Mouse (Mus musculus) embryonic facial prominence, embryonic 11.5 days (tissue): ENCODE data around the gene Bach2. TPM values are rescaled to one million over a fixed set of nuclear protein-coding genes. Genes with fewer than 3 reads are reported as not detected.

Experiments
- ATAC-seq: fragments of 200-750 bp; cut with Nextera tagmentation; replicated peaks from 2 replicates; pipeline ENCODE4 v1.8.0; 2017; ENCODE audit warnings: low read depth; ENCODE audit not compliant: insufficient number of reproducible peaks, low FRiP score, low TSS enrichment
- DNase-seq: peaks from one replicate; pipeline ENCODE4 v3.0.0-alpha.2; 2015; ENCODE audit warnings: low spot score
- H3K27ac ChIP-seq: fragments of 300-500 bp; sonication (generic); replicated peaks from 2 replicates; pipeline ENCODE4 v1.5.1; 2014; ENCODE audit warnings: mild to moderate bottlenecking, low read depth, low read length, control low read depth
- H3K27me3 ChIP-seq: fragments of 300-500 bp; sonication (generic); 2 replicates; pipeline ENCODE4 v1.6.1; 2014; ENCODE audit warnings: mild to moderate bottlenecking, low read length, moderate library complexity, mixed read lengths; ENCODE audit not compliant: control insufficient read depth, insufficient read depth
- H3K36me3 ChIP-seq: fragments of 300-500 bp; sonication (generic); replicated peaks from 2 replicates; pipeline ENCODE4 v1.6.1; 2014; ENCODE audit warnings: low read depth, mild to moderate bottlenecking, low read length, moderate library complexity, mixed read lengths; ENCODE audit not compliant: control insufficient read depth, insufficient read depth
- H3K4me1 ChIP-seq: fragments of 300-500 bp; sonication (generic); 2 replicates; pipeline ENCODE4 v1.6.1; 2014; ENCODE audit warnings: low read length, mixed read lengths; ENCODE audit not compliant: control insufficient read depth, insufficient read depth
- H3K4me2 ChIP-seq: fragments of 300-500 bp; sonication (generic); 2 replicates; pipeline ENCODE4 v1.6.1; 2014; ENCODE audit warnings: low read depth, mild to moderate bottlenecking, control low read depth, low read length, moderate library complexity
- H3K4me3 ChIP-seq: fragments of 300-500 bp; sonication (generic); 2 replicates; pipeline ENCODE4 v1.5.1; 2014; ENCODE audit warnings: low read depth, low read length, control low read depth
- H3K9ac ChIP-seq: fragments of 300-500 bp; sonication (generic); replicated peaks from 2 replicates; pipeline ENCODE4 v1.6.1; 2014; ENCODE audit warnings: mild to moderate bottlenecking, control low read depth, low read length
- H3K9me3 ChIP-seq: fragments of 300-500 bp; sonication (generic); replicated peaks from 2 replicates; pipeline ENCODE4 v1.6.1; 2016; ENCODE audit warnings: mild to moderate bottlenecking, low read length, inconsistent platforms, mixed read lengths; ENCODE audit not compliant: control insufficient read depth
- WGBS: fragments of 180-500 bp; shearing (Covaris S2); extraction: QIAGEN DNeasy Blood & Tissue Kit; methylation state at CpG from one replicate; pipeline ENCODE4 v1.1.7; 2014; 5-methylcytosine and 5-hydroxymethylcytosine counted together
- polyA plus RNA-seq: library from polyadenylated mRNA; unstranded; fragments of >200 nt; fragmentation: Nextera tagmentation; extraction: Ambion mirVana; gene quantifications from 2 replicates; pipeline ENCODE4 v1.2.1, GENCODE M21; 2014

The Bach2 gene
- polyA plus RNA-seq, 1 experiment from 2014 or later = 11.5 TPM

GRCm38 (mm10) chr4:32508996-32509395, 270.4 kb downstream of the Bach2 start:
- 37% methylated on average over 8 of the region's 8 CpGs for WGBS
- no peak overlapping the region for H3K9ac ChIP-seq
- no peak overlapping the region for H3K4me2 ChIP-seq
- no peaks in the 10 kb centered on the region for H3K27me3 ChIP-seq
- H3K36me3 ChIP-seq = no peaks in the 10 kb centered on the region
- H3K9me3 ChIP-seq = no peaks in the 10 kb centered on the region
- H3K4me1 ChIP-seq = peaks cover 3% of the 10 kb centered on the region
- DNase-seq (no peak), ATAC-seq (no peak)
- peak overlapping the region; percentile 52; the same call in 1 of the 2 replicates for H3K27ac ChIP-seq
- no peak overlapping the region for H3K4me3 ChIP-seq

GRCm38 (mm10) chr4:32509832-32510612, 271.4 kb downstream of the Bach2 start:
- 68% methylated on average over 9 of the region's 9 CpGs for WGBS
- H3K4me1 ChIP-seq = peaks cover 3% of the 10 kb centered on the region
- no peaks in the 10 kb centered on the region for H3K9me3 ChIP-seq
- no peaks in the 10 kb centered on the region for H3K27me3 ChIP-seq
- H3K4me2 ChIP-seq = no peak overlapping the region
- H3K4me3 ChIP-seq = no peak overlapping the region
- no peak overlapping the region for H3K9ac ChIP-seq
- no peak for ATAC-seq
- H3K36me3 ChIP-seq = no peaks in the 10 kb centered on the region
- H3K27ac ChIP-seq = no peak overlapping the region
- DNase-seq = no peak

GRCm38 (mm10) chr4:32510940-32511339, 272.3 kb downstream of the Bach2 start:
- Histone ChIP-seq H3K27ac (no peak overlapping the region), H3K27me3 (no peaks in the 10 kb centered on the region), H3K9me3 (no peaks in the 10 kb centered on the region), H3K4me2 (no peak overlapping the region), H3K4me1 (peaks cover 3% of the 10 kb centered on the region), H3K36me3 (no peaks in the 10 kb centered on the region), H3K9ac (no peak overlapping the region), H3K4me3 (no peak overlapping the region)
- WGBS = 78% methylated on average over 7 of the region's 7 CpGs
- no peak for DNase-seq
- ATAC-seq = no peak

GRCm38 (mm10) chr4:32516126-32516525, 277.5 kb downstream of the Bach2 start:
- Histone ChIP-seq H3K27ac (no peak overlapping the region), H3K4me3 (no peak overlapping the region), H3K9me3 (no peaks in the 10 kb centered on the region), H3K4me1 (peaks cover 5% of the 10 kb centered on the region), H3K9ac (no peak overlapping the region), H3K27me3 (no peaks in the 10 kb centered on the region), H3K36me3 (no peaks in the 10 kb centered on the region), H3K4me2 (no peak overlapping the region)
- 86% methylated on average over 8 of the region's 8 CpGs for WGBS
- ATAC-seq = no peak
- no peak for DNase-seq

- H3K27ac ChIP-seq = no peak overlapping the region
- H3K9me3 ChIP-seq = no peaks in the 10 kb centered on the region
- no peak overlapping the region for H3K9ac ChIP-seq
- no peak for DNase-seq
- peaks cover 5% of the 10 kb centered on the region for H3K4me1 ChIP-seq
- no peak overlapping the region for H3K4me2 ChIP-seq
- ATAC-seq = no peak
- H3K4me3 ChIP-seq = no peak overlapping the region
- H3K36me3 ChIP-seq = no peaks in the 10 kb centered on the region
- H3K27me3 ChIP-seq = no peaks in the 10 kb centered on the region
- WGBS = 47% methylated on average over 6 of the region's 6 CpGs
Measured at GRCm38 (mm10) chr4:32518842-32519578, 280.4 kb downstream of the Bach2 start.

GRCm38 (mm10) chr4:32520628-32521360, 282.2 kb downstream of the Bach2 start:
- Histone ChIP-seq H3K9ac (no peak overlapping the region), H3K27me3 (no peaks in the 10 kb centered on the region), H3K4me1 (peaks cover 5% of the 10 kb centered on the region), H3K4me2 (no peak overlapping the region), H3K9me3 (no peaks in the 10 kb centered on the region), H3K36me3 (no peaks in the 10 kb centered on the region), H3K27ac (peak overlapping the region; percentile 2; the same call in 1 of the 2 replicates), H3K4me3 (no peak overlapping the region)
- WGBS = 16% methylated on average over 18 of the region's 18 CpGs
- peak; percentile 47 for ATAC-seq
- DNase-seq = peak; percentile 82

GRCm38 (mm10) chr4:32521361-32521740, 282.7 kb downstream of the Bach2 start:
- no peak for DNase-seq

More at GRCm38 (mm10) chr4:32521361-32521740, 282.7 kb downstream of the Bach2 start:
- H3K27me3 ChIP-seq = no peaks in the 10 kb centered on the region
- no peaks in the 10 kb centered on the region for H3K36me3 ChIP-seq
- ATAC-seq = no peak
- WGBS = 33% methylated on average over 6 of the region's 6 CpGs
- H3K4me3 ChIP-seq = no peak overlapping the region
- H3K9me3 ChIP-seq = no peaks in the 10 kb centered on the region
- peak overlapping the region; percentile 2; the same call in 1 of the 2 replicates for H3K27ac ChIP-seq
- H3K4me2 ChIP-seq = no peak overlapping the region
- peaks cover 5% of the 10 kb centered on the region for H3K4me1 ChIP-seq
- H3K9ac ChIP-seq = no peak overlapping the region
